Mouse (Mus musculus): ENCODE results near the gene Olfr470.
"Not testable (repeated sequence)": the region's sequence is repeated elsewhere in the genome, so short reads cannot be mapped to it uniquely, and the experiment has no call there.

GRCm38 (mm10) chr7:107847390-107847789, at the start of gene Olfr470:
- TF ChIP-seq ZNF384 (IDR thresholded peaks at IDR 0.05; ENCODE audit: low read depth, low read length); HCFC1 (IDR thresholded peaks at IDR 0.05; ENCODE audit: borderline replicate concordance, insufficient read depth, low read length); CHD2 (IDR thresholded peaks at IDR 0.05; ENCODE audit: low read depth, low read length); ZC3H11A (IDR thresholded peaks at IDR 0.05; ENCODE audit: borderline replicate concordance, low read depth, low read length); MAFK (IDR thresholded peaks at IDR 0.05; ENCODE audit: insufficient read depth, low read depth, low read length): not testable (repeated sequence)
